12 mouse cellular contexts compared by ENCODE assay signal in genomic region chr1:133843370-133843769, GRCm38 (mm10). TPM values are rescaled to one million over a fixed set of nuclear protein-coding genes. Genes with fewer than 3 reads are reported as not detected.
DNase-seq lines count a peak whose midpoint lies in the region; ATAC-seq and TF ChIP-seq lines count a peak whose summit lies in the region.
"Had no signal": no experiment of that assay in that cellular context is flagged by ENCODE, and none has a peak within 500 bp of the region (broad histone marks: within the 10 kb centered on the region; RNA-seq: fewer than 3 reads in every experiment).

No protein-coding gene starts in this region.

- H3K4me3 ChIP-seq in kidney, embryonic 14.5 days (ENCODE audit: low read length) = no peak overlapping the region
- no peak overlapping the region for H3K4me3 ChIP-seq in kidney, adult 2 months (ENCODE audit: insufficient read depth, low read depth, low read length)
- no peak overlapping the region for H3K4me3 ChIP-seq in midbrain, postnatal 0 days (ENCODE audit: low read depth, low read length)
- no peak overlapping the region for H3K4me3 ChIP-seq in midbrain, embryonic 15.5 days
- no peak overlapping the region for H3K4me3 ChIP-seq in lung, postnatal 0 days (ENCODE audit: low read depth, low read length)
- H3K4me3 ChIP-seq: embryonic facial prominence, embryonic 12.5 days had no signal

- no peak overlapping the region for H3K4me2 ChIP-seq in kidney, embryonic 14.5 days (replicated peaks; ENCODE audit: low read depth, low read length)
- H3K4me2 ChIP-seq in midbrain, postnatal 0 days (ENCODE audit: low read depth, low read length, poor library complexity, severe bottlenecking) = no peak overlapping the region
- no peak overlapping the region for H3K4me2 ChIP-seq in midbrain, embryonic 15.5 days
- no peak overlapping the region for H3K4me2 ChIP-seq in lung, postnatal 0 days (replicated peaks; ENCODE audit: low read depth, low read length)
- H3K4me2 ChIP-seq: embryonic facial prominence, embryonic 12.5 days had no signal

- TF ChIP-seq EP300 in lung, postnatal 0 days (IDR thresholded peaks at IDR 0.05) = no peak

- no peak overlapping the region for H3K9ac ChIP-seq in kidney, embryonic 14.5 days (ENCODE audit: low read depth, low read length)
- H3K9ac ChIP-seq in midbrain, postnatal 0 days (replicated peaks; ENCODE audit: low read length, poor library complexity, severe bottlenecking) = no peak overlapping the region
- no peak overlapping the region for H3K9ac ChIP-seq in midbrain, embryonic 15.5 days
- no peak overlapping the region for H3K9ac ChIP-seq in lung, postnatal 0 days (replicated peaks; ENCODE audit: low read depth)
- H3K9ac ChIP-seq: embryonic facial prominence, embryonic 12.5 days had no signal

- H3K36me3 ChIP-seq in kidney, embryonic 14.5 days (ENCODE audit: control insufficient read depth, insufficient read depth, low read length) = no peaks in the 10 kb centered on the region
- no peaks in the 10 kb centered on the region for H3K36me3 ChIP-seq in kidney, adult 2 months (ENCODE audit: control insufficient read depth, insufficient read depth, low read length)
- H3K36me3 ChIP-seq in midbrain, postnatal 0 days (ENCODE audit: insufficient read depth, low read length) = no peaks in the 10 kb centered on the region
- no peaks in the 10 kb centered on the region for H3K36me3 ChIP-seq in midbrain, embryonic 15.5 days (replicated peaks)
- H3K36me3 ChIP-seq in lung, postnatal 0 days (ENCODE audit: insufficient read depth, low read length) = no peaks in the 10 kb centered on the region
- H3K36me3 ChIP-seq: embryonic facial prominence, embryonic 12.5 days had no signal

- WGBS in kidney, embryonic 14.5 days = 17% methylated on average over 4 of the region's 4 CpGs
- 60% methylated on average over 4 of the region's 4 CpGs for WGBS in kidney, adult 2 months
- 65% methylated on average over 4 of the region's 4 CpGs for WGBS in midbrain, postnatal 0 days
- 51% methylated on average over 4 of the region's 4 CpGs for WGBS in midbrain, embryonic 15.5 days
- WGBS in lung, postnatal 0 days = 42% methylated on average over 4 of the region's 4 CpGs

- H3K27me3 ChIP-seq in kidney, embryonic 14.5 days (ENCODE audit: control insufficient read depth, insufficient read depth, low read length) = no peaks in the 10 kb centered on the region
- H3K27me3 ChIP-seq in kidney, adult 2 months (replicated peaks; ENCODE audit: control insufficient read depth, insufficient read depth, low read length) = no peaks in the 10 kb centered on the region
- H3K27me3 ChIP-seq in midbrain, postnatal 0 days (ENCODE audit: insufficient read depth, low read length) = no peaks in the 10 kb centered on the region
- H3K27me3 ChIP-seq in midbrain, embryonic 15.5 days (replicated peaks) = no peaks in the 10 kb centered on the region
- H3K27me3 ChIP-seq in lung, postnatal 0 days (replicated peaks; ENCODE audit: insufficient read depth, low read length) = no peaks in the 10 kb centered on the region
- H3K27me3 ChIP-seq: embryonic facial prominence, embryonic 12.5 days had no signal

- TF ChIP-seq CTCF in kidney, adult 2 months (conservative IDR thresholded peaks at IDR 0.05; ENCODE audit: insufficient read depth, insufficient read length, low read depth, low read length) = no peak
- no peak for TF ChIP-seq CTCF in midbrain, postnatal 0 days (IDR thresholded peaks at IDR 0.05)
- no peak for TF ChIP-seq CTCF in lung, postnatal 0 days (IDR thresholded peaks at IDR 0.05)

- TF ChIP-seq POLR2A in kidney, adult 2 months (IDR thresholded peaks at IDR 0.05; ENCODE audit: low read depth, low read length) = no peak

- DNase-seq in kidney, adult 2 months = no peak
- DNase-seq in midbrain, postnatal 0 days (ENCODE audit: low spot score) = peak; percentile 2
- DNase-seq in lung, postnatal 0 days (ENCODE audit: low spot score) = peak; percentile 70
- no peak for DNase-seq in layer of hippocampus, postnatal 14 days (ENCODE audit: low spot score in 2 of 2)
- DNase-seq in urinary bladder, postnatal 10 days (ENCODE audit: low spot score) = no peak
- no peak for DNase-seq in B cell, adult 2 months
- DNase-seq: cerebellum, adult 18-20 months; right cerebral cortex, postnatal 14 days had no signal

- peak; percentile 56 for ATAC-seq in kidney, embryonic 14.5 days (ENCODE audit: low FRiP score, low TSS enrichment)
- no peak for ATAC-seq in midbrain, postnatal 0 days (ENCODE audit: low FRiP score)
- ATAC-seq in midbrain, embryonic 15.5 days (replicated peaks) = no peak
- ATAC-seq in lung, postnatal 0 days = peak; percentile 90
- ATAC-seq: CD4-positive, CD25-positive, alpha-beta regulatory T cell, adult 4 months had no signal

- H3K9me3 ChIP-seq in kidney, embryonic 14.5 days (ENCODE audit: control insufficient read depth, low read length) = no peaks in the 10 kb centered on the region
- no peaks in the 10 kb centered on the region for H3K9me3 ChIP-seq in midbrain, postnatal 0 days (ENCODE audit: low read length)
- H3K9me3 ChIP-seq in midbrain, embryonic 15.5 days = no peaks in the 10 kb centered on the region
- no peaks in the 10 kb centered on the region for H3K9me3 ChIP-seq in lung, postnatal 0 days (ENCODE audit: low read length)
- H3K9me3 ChIP-seq: embryonic facial prominence, embryonic 12.5 days had no signal

- H3K27ac ChIP-seq in kidney, embryonic 14.5 days (ENCODE audit: low read depth, low read length) = no peak overlapping the region
- no peak overlapping the region for H3K27ac ChIP-seq in kidney, adult 2 months (ENCODE audit: insufficient read depth, low read depth, low read length)
- no peak overlapping the region for H3K27ac ChIP-seq in midbrain, postnatal 0 days (ENCODE audit: low read depth, low read length)
- H3K27ac ChIP-seq in midbrain, embryonic 15.5 days = no peak overlapping the region
- H3K27ac ChIP-seq in lung, postnatal 0 days (ENCODE audit: low read length) = no peak overlapping the region
- H3K27ac ChIP-seq: embryonic facial prominence, embryonic 12.5 days had no signal

- H3K4me1 ChIP-seq in kidney, embryonic 14.5 days (ENCODE audit: control insufficient read depth, insufficient read depth, low read length) = peaks cover 17% of the 10 kb centered on the region; the same call in 1 of the 2 replicates
- H3K4me1 ChIP-seq in kidney, adult 2 months (ENCODE audit: control insufficient read depth, insufficient read depth, low read length) = no peaks in the 10 kb centered on the region
- 0 out of 2 replicates have a peak, but pooled peaks cover 7% of the 10 kb centered on the region for H3K4me1 ChIP-seq in midbrain, postnatal 0 days (ENCODE audit: insufficient read depth, low read length)
- H3K4me1 ChIP-seq in midbrain, embryonic 15.5 days = peaks cover 16% of the 10 kb centered on the region
- H3K4me1 ChIP-seq in lung, postnatal 0 days (ENCODE audit: insufficient read depth, low read depth, low read length) = no peaks in the 10 kb centered on the region

RNA-seq across cellular contexts. Expression of gene Atp2b4, which starts 42.5 kb away (rescaled TPM):
- 5.2 and 9.6 TPM in 2 replicates for polyA plus RNA-seq in kidney, embryonic 14.5 days (2014; fragmentation: Nextera tagmentation; extraction: Ambion mirVana)
- 4.9 and 6.1 TPM in 2 replicates for polyA plus RNA-seq in kidney, adult 2 months (2012; rRNA removed)
- 48.3 and 62.3 TPM in 2 replicates for total RNA-seq in midbrain, postnatal 0 days (2014; rRNA removed)
- polyA plus RNA-seq in midbrain, postnatal 0 days (2015; fragmentation: Nextera tagmentation; extraction: Ambion mirVana) = 11.3 and 12.1 TPM in 2 replicates
- polyA plus RNA-seq in midbrain, embryonic 15.5 days (2015; fragmentation: Nextera tagmentation; extraction: Ambion mirVana) = 11.3 and 11.6 TPM in 2 replicates
- 7.8 and 8.5 TPM in 2 replicates for polyA plus RNA-seq in lung, postnatal 0 days (2015; fragmentation: Nextera tagmentation; extraction: Ambion mirVana)
- 10 to 100 TPM; 62.9 to 67.4 TPM for total RNA-seq in layer of hippocampus, postnatal 14 days (2021)

Comparison
In these comparisons a context has a peak if more than half of its experiments do, and no peak if none do; other contexts are left out.
1. ATAC-seq: peak in kidney, embryonic 14.5 days (single experiment) and lung, postnatal 0 days (single experiment); none in midbrain, postnatal 0 days (single experiment) and midbrain, embryonic 15.5 days (single experiment).
2. DNase-seq: peak in midbrain, postnatal 0 days (single experiment) and lung, postnatal 0 days (single experiment); none in kidney, adult 2 months (single experiment), layer of hippocampus, postnatal 14 days (0 of 2), urinary bladder, postnatal 10 days (single experiment) and B cell, adult 2 months (0 of 2).